Mouse (Mus musculus): Measurements from ENCODE around the gene Hjurp.
A peak's percentile ranks its signal among the peaks of the same experiment; 100 is the strongest.

Hjurp gene

DNA sequence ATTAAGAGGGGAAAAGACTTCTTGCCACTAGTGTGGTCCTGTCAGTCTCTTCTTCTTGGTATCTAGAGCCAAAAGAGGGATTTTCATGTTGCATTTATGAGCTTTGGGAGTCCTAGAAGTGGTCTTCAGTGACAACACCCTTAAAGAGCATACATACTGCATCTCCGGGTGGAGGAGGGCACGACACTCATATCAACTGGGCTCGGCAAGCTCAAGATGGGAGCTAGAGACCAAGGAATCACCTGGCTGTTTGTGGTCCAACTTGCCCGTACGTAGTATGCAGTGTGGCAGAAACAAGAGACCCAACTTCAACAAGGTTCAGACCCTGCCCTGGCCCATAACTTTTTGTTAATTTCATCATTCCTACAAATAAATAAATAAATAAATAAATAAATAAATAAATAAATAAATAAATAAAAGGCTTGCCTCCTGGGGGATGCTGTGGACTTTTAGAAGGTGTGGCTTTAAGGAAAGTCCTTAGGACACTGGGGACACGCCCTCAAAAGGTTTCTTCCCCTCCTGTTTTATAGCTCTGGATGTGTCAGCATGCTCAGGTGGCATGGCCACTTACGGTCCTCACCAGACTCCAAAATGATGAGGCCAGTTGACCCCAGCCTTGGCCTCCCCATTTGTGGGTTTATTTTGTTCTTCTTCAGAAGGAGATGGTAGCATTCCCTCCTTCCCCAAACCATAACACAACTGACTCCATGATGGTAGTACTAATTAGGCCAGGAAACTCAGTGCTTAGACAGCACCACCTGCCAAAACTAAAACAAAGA, 20.2 kb upstream of the Hjurp start:
- no peak for DNase-seq

DNA sequence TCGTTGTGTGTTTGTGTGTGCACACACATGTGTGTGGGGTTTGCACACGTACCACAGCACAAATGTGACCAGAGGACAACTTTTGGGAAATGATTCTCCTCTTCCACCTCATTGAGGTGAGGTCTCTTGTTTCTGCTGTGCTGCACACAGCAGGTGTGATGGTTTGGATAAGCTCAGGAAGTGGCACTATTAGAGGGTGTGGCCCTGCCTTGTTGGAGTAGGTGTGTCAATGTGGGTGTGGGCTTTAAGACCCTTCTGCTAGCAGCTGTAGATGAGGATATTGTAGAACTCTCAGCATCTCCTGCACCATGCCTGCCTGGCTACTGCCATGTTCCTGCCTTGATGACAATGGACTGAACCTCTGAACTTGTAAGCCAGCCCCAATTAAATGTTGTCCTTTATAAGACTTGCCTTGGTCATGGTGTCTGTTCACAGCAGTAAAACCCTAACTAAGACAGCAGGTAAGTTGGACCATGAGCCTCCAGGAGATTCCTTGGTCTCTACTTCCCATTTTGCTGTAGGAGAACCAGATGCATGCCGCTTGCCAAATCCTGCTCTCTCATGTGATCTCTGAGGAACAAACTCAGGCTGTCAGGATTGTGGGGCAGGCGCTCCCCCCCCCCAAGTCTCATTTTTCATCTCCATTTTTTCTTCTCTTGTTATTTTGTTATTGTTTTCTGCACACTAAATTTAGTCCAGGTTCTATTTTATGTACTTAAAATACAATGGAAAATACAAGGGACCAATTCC, 18.9 kb upstream of the Hjurp start:
- DNase-seq = no peak

DNA sequence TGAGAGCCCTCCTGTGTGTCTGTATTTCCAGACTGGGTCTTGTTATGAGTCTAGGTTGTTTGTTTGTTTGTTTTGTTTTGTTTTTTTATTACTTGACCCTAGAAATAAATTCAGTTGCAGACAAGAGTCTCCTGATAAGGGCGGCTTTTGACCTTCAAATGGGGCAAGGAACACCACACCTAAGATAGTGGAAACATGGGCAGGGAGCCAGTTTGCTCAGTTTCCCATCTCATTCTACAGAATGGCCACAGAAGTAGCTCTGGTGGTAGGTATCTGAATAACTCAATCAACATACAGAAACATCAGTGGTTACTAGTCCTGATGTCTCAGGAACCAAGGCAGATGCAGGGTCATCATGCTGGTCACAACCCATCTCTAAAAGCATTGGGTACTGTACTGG, 17.2 kb upstream of the Hjurp start:
- no peak for DNase-seq

DNA sequence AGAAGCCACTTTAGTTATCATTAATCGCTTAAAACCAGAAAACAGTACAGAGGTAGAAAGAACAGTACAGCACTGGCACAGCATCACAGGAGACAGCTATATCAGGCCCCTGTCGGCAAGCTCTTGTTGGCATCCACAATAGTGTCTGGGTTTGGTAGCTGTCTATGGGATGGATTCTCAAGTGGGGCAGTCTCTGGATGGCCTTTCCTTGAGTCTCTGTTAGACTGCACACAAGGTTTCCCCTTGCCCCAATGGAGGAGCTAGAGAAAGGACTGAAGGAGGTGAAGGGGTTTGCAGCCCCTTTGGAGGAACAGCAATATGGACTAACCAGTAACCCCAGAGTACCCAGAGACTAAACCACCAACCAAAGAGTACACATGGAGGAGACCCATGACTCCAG, 14.6 kb upstream of the Hjurp start:
- DNase-seq = no peak

DNA sequence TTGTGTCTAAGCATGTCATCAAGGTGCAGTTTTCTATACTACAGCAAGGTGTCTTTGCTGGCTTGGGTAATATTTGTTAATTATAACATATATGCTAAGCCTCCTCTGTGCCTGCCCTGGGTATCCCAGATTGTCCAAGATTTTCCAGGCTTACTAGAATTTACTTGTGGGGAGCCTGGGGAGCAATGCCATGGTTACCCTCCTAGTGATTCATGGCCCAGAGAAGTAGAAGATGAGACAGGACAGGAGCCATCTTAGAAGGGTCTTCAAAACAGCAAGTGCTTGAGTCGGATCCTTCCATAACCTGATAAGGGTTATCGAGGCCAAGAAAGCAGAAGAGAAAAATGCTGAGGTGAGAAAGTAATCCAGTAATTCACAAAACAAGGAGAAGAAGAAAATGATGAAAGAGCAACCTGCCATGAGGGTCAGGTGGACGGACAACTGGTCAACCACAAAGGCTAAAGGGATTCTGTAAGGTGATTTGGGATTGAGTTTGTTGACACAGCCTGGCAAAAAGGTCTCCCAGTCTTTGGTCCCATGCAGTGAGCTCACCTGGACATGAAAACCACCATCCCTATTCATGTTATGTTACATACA, 14.1 kb upstream of the Hjurp start:
- peak; percentile 2 for DNase-seq

DNA sequence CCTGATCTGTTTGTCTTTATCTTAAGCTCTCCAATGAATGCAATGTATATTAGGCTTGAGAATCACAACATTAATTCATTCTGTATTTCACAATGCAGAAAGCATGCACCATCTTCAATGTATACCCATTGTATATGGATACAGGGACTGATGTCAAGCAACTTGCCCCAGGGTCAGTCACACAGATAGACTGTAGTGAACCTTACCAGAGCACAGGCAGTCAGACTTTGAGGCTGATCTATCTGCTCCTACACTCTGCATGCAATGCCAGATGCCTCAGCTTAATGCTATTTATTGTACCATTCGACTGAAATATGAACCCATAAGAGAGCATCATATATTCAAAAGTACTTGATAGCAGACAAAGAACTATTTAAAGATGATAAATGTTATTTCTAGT, 13.1 kb upstream of the Hjurp start:
- peak; percentile 1 for DNase-seq

DNA sequence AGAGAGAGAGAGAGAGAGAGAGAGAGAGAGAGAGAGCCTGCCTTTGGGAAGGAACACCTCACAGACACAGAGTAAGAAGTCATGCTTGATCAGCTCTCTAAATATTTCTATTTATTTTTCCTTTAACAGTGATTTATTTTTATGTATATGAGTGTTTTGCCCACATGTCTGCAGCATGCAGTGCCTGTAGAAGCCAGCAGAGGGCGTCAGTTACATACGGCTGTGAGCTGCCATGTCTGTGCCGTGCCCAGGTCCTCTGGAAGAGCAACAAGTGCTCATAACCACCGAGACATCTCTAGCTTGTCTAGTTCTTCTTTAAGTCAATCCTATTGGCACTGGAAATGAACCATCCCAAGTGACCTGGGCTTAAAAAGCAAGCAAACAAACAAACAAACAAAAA, 12.5 kb upstream of the Hjurp start:
- peak; percentile 78 for DNase-seq

DNA sequence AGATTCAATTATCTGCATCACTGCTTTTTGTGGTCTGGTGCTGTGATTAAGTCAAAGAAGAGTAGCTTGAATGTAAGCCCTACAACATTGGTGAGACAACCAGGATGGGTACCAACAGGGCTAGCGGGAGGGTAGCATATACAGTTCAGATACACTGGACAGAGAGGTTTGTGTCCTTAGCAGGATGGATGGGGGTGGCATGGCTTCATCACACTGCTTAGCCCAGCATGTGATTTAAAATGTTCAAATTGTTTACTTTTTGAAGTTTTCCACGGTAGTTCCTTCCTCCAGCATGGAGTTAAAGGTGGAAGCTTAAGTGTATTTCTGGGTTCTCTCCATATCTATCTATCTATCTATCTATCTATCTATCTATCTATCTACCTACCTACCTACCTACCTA, 11.7 kb upstream of the Hjurp start:
- no peak for DNase-seq

DNA sequence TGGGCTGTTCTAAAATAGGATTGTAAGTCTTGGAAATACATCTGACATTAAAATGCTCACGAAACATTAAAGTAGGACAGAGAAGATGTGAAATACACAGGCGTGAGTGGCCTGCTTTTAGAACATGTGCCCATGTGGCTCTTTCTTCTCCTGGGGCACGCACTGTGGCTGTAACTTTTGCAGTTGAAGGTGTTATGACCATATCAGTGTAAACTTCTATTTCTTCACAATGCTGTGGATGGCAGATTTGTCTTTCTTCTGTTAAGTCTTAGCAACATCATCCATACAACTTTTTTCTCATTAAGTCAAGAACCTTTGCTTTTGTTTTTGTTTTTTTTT, 11.3 kb upstream of the Hjurp start:
- no peak for DNase-seq

DNA sequence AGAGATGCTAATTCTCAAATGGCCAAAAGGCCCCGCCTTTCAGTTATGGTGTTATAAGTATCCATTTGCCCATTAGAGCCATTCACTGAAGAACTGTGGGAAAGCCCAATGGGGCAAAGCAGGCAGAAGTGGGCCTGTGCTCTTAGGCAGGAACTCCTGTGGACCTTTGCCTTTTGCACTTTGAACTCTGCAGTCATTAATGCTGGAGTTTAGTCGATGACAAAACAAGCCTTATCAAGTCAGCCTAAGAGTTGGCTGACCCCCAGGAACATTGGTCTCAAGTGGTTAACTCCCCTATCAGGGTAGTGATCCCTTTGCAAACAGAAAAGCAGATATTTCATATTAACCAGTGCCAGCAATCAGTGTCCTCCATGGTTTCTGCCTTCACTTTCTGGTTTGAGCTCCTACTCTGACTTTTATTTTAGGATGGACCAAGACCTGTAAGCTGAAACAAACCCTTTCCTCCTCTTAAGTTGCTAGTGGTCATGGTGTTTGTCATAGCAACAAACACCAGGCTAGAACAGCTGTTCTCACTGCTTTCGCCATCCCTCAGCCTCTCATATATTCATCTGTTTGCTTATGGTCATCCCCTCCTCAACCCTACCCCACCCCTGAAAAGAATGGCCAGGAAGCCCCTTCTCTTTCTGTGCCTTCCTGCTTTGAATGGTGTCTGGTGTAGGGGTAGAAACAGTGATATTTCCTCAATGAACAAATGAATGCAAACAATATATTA, 10.8 kb upstream of the Hjurp start:
- DNase-seq = peak; percentile 66

DNA sequence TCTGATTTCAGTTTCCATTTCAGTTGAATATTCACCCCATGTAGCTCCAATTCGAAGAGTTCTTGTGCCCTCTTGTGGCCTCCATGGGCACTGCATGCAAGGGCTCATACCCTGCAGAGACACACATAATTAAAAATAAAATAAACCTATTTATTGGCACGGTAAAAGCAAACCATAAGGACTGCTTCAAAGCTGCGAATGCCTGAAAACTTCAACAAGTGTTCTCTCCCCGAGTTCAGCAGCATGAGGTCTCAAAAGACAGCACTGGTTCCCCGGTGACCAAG, 10.2 kb upstream of the Hjurp start:
- peak; percentile 83 for DNase-seq

DNA sequence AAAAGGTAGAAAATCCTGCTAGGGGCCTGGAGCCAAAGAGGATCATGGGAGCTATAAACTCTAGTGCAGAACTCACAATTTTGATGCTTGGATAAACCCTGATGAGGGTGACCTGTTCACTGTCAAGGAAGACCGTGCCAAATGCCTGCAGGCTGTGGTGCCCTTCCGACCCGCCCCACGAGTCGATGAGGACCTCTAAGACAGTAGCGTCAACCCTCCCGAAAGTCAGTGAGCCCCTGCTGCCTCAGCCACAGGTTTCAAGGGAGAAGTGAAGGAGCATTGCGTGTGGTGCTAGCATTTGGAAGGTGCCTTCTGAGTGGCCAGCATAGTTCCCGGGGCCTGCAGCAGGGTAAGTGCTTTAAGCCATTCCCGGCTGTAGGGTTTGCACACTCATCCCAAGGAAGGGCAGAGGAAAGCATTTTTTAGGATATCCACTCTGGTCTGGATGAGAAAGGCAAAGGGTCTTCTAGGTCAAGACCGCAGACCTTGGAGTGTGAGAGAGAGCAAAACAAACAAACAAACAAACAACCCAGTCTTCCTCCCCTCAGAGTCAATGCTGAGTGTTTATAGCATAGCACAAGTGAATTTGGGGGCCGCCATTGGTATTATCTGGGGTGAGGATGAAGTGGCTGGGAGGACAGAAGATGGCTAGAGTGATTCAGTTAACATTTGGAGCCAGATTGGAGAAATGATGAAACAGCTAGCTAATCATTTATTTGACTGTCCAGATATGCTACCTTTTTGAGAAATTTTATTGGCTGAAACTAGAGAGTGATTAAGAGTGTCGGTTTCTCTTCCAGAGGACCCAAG, 9.7 kb upstream of the Hjurp start:
- no peak for DNase-seq

DNA sequence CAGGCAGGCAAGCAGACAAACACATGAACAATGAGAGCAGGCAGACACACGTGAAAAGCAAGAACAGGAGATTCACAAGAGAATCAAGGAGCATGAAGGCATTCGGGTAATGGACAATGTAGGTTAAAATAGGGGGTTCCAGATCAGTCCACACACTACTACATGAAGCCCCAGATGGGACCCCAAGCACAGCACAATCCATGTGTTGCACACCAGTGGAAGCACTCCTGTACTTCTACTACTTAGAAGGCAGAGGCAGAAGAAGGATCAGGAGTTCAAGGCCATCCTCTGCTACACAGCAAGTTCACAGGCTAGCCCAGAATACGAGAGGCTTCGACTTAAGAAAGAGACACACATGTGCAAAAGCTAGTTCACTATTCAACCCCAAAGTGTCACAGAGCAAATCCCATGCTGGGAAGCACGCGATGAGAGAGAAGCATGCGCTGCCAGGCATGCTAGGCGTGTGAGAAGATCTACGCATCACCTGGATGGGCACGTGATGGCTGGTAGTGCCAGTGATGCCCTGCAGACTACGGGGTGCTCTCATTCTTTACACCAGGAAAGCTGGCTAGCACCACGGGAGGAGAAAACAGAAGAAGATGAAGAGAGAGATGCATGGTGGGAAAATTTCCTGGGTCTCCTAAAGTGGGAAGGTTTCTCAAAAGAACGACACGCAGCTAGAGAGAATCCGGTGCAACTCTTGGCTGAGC, 8.9 kb upstream of the Hjurp start:
- no peak for DNase-seq

DNA sequence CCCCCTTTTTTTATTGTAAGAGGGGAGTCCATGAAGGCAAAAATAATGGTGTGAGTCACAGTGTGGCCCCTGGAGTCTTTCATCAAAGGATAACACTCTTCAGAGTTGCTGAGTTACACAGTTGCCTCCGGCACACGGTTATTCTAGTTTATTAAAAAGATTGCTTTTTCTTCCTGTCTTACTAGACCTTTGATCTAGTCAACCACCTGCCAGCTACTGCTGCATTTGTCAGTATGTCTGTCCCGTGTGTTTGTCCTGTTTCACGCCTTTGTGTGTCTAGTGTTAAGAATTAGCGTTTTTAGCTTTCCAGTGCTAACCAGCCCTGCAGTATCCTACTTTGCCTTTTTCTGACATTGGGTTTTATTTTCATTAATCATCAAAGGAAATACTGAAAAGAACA, 8.2 kb upstream of the Hjurp start:
- peak; percentile 33 for DNase-seq

DNA sequence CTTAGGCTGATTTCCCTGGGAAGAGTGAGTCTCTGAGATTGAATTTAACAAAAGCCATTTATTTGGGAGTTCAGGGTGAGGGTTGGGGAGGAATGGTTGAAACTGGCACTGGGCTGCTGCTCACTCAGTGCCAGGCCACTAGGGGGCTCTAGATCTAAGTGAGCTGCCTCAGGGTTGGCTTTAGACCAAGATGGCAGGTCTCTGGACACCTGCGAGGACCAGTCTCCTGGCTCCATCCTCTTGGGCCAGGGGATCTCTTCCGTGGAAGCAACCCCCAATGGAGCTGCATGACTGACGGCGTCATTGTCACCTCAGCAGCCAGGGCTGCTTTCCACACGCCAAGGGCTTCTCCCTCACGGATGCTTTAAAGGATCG, 7.5 kb upstream of the Hjurp start:
- peak; percentile 57 for DNase-seq

DNA sequence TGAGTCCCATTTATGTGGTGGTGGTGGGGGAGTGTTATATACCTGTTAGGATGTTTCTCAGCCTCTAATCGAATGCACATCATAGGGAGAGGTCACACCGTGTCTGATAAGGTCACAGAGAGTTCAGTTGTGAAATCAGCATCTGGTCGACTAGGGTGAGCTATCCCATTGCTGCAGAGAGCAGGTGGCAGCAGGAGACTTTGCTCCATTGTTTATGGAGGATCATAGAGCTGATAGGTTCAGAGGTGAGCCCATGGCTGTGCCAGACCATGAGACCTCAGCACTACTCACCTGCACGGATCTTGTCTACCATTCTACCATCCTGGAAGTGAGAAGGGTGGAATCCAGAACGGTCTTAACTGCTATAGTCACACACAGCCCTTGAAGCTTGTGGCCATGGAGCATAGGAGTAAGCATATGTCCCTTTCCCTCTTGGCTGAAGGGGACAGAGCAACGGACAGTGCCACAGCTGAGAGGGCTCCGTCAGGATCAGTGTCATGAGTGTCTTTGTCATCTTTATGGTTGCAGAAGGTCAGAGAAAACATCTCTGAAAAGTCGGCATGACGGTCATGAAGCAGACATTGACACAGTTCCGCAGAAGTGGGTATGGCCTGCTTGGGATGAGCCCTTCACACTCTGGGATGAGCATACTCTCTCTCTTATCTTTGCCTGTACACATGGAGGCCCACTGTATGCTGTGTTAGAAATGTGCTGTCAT, 7.0 kb upstream of the Hjurp start:
- no peak for DNase-seq

DNA sequence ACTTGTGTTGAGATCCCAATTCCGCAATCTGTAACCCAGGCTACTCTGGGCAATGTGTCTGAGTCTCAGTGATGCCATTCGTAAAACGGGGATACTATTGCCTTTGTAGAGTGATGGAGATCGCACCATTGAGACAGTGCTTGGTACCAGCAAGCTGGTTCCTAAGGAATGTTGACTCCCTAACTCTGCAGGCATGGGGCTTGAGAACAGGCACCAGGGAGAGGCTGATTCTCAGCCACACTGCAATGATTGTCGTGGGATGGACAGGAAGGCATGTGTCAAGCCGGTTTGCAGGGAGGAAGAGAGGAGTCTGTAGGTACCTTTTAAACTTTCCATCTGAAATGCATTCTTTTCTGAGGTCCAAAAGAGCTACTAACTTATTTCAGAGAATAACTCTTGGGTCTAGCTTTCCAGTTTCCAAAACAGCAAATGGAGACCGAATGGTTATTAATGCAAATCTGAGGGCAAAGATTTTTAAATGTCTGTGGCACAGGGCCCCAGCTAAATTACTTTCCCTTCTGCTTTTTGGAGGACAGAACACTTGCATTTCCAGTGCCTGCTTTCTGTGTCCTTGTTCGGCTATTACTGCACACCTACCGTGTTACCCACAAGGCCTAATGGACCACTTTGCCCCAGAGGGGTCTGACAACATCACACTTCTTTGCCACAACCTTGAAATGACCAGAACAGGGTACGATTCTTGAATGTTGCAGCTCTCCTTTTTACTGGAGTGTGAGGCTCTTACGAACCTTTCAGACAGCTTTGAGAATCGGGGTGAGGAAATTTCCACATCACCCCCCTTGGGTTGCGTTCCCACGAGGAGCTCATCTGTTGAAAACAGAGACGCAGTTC, 6.2 kb upstream of the Hjurp start:
- peak; percentile 11 for DNase-seq

DNA sequence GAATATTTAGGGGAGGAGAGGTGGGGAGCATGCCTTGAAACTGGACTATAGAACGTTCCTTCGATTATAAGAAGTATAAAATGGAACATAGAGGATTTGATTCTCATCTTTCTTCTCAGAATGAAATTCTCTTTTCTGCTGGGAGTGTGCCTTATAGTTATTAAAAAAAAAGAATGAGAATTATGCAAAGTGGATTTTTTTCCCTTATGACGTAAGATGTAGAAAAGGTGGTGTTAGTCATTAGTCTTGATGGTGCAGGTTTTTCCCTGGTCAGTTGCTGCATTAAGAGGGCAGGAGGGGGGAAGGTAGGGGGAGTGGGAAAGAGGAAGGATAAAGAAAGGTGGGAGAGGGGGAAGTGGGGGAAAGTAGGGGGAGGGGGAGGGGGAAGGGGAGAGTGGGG, 4.9 kb upstream of the Hjurp start:
- no peak for DNase-seq

DNA sequence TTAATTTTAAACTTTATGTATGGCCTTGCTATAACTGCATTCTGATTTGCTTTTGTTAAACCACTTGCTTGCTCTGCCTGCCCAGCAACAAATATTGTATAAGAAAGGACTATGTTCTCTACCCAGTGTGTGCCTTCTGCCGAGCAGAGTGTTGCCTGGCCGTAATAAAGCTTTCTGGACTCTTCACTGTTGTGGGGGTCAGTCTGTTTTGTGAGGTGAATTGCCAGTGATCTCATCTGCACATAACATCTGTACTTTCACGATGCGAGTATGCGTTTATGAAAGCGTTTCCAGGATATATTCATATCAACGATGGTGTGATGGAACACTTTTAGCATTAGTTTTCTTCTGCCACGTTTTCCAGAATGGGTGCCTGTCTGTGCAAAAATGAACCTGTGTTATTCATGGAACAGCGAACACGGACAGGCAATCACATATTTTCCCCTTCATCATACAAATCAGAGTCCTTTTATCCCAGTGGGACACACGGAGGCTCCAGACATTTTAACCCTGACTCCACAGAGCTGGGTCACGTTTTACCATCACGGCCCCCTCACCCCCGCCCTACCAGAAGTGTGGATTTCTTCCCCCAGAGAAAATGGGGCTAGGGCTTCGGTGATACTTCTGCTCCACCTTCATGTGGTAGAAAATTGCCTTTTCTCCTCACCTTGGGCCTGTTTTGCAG, 2.7 kb upstream of the Hjurp start:
- DNase-seq = no peak

Measured in kidney, adult 9 months (tissue).